10 mouse cellular contexts compared by ENCODE assay signal in genomic region chr5:21383392-21384251, GRCm38 (mm10). TPM values are rescaled to one million over a fixed set of nuclear protein-coding genes. Genes with fewer than 3 reads are reported as not detected.
DNase-seq lines count a peak whose midpoint lies in the region; ATAC-seq and TF ChIP-seq lines count a peak whose summit lies in the region.
"Had no signal": no experiment of that assay in that cellular context is flagged by ENCODE, and none has a peak within 500 bp of the region (broad histone marks: within the 10 kb centered on the region; RNA-seq: fewer than 3 reads in every experiment).

No protein-coding gene starts in this region.

- TF ChIP-seq CTCF in lung, postnatal 0 days (IDR thresholded peaks at IDR 0.05), result no peak

- peak; percentile 22 for ATAC-seq in granulocyte monocyte progenitor cell, adult 5-6 weeks (replicated peaks; ENCODE audit: poor library complexity, severe bottlenecking)
- peak; percentile 37; the same call in 1 of the 2 replicates for ATAC-seq in intestine, embryonic 16.5 days
- no peak for ATAC-seq in stomach, embryonic 14.5 days (ENCODE audit: insufficient number of reproducible peaks, insufficient read depth, low FRiP score, low read depth)
- ATAC-seq in lung, postnatal 0 days, result no peak

- no peak overlapping the region for H3K4me3 ChIP-seq in intestine, embryonic 16.5 days (ENCODE audit: low read length)
- no peak overlapping the region for H3K4me3 ChIP-seq in stomach, embryonic 14.5 days (ENCODE audit: low read depth, low read length)
- H3K4me3 ChIP-seq in lung, postnatal 0 days (ENCODE audit: low read depth, low read length), result no peak overlapping the region
- H3K4me3 ChIP-seq: embryonic facial prominence, embryonic 15.5 days; neural tube, embryonic 12.5 days had no signal

- peak; percentile 8 to 22 for DNase-seq in left cerebral cortex, postnatal 14 days (ENCODE audit: low spot score in 2 of 2)
- no peak for DNase-seq in left cerebral cortex, adult 11 months (ENCODE audit: low spot score)
- no peak for DNase-seq in lung, postnatal 0 days (ENCODE audit: low spot score)
- no peak for DNase-seq in ovary, adult 18-20 months (ENCODE audit: low spot score)

- no peak for TF ChIP-seq EP300 in lung, postnatal 0 days (IDR thresholded peaks at IDR 0.05)

- 35% methylated on average over 14 of the region's 14 CpGs for WGBS in intestine, embryonic 16.5 days
- WGBS in stomach, embryonic 14.5 days, result 24% methylated on average over 14 of the region's 14 CpGs
- WGBS in lung, postnatal 0 days, result 23% methylated on average over 14 of the region's 14 CpGs

- H3K27ac ChIP-seq in intestine, embryonic 16.5 days (ENCODE audit: low read length), result 0 out of 2 replicates have a peak overlapping the region, but pooled peaks have one; percentile 5
- H3K27ac ChIP-seq in stomach, embryonic 14.5 days (ENCODE audit: low read length), result peak overlapping the region; percentile 30; the same call in 1 of the 2 replicates
- H3K27ac ChIP-seq in lung, postnatal 0 days (ENCODE audit: low read length), result no peak overlapping the region
- H3K27ac ChIP-seq: embryonic facial prominence, embryonic 15.5 days; macrophage; neural tube, embryonic 12.5 days had no signal

- no peaks in the 10 kb centered on the region for H3K27me3 ChIP-seq in intestine, embryonic 16.5 days (replicated peaks; ENCODE audit: control insufficient read depth, insufficient read depth, low read length)
- H3K27me3 ChIP-seq in stomach, embryonic 14.5 days (ENCODE audit: control insufficient read depth, insufficient read depth, low read length), result no peaks in the 10 kb centered on the region
- no peaks in the 10 kb centered on the region for H3K27me3 ChIP-seq in lung, postnatal 0 days (replicated peaks; ENCODE audit: insufficient read depth, low read length)
- H3K27me3 ChIP-seq: embryonic facial prominence, embryonic 15.5 days; neural tube, embryonic 12.5 days had no signal

- H3K9me3 ChIP-seq in intestine, embryonic 16.5 days (ENCODE audit: control insufficient read depth, low read length), result no peaks in the 10 kb centered on the region
- no peaks in the 10 kb centered on the region for H3K9me3 ChIP-seq in stomach, embryonic 14.5 days (ENCODE audit: control insufficient read depth, low read depth, low read length)
- no peaks in the 10 kb centered on the region for H3K9me3 ChIP-seq in lung, postnatal 0 days (ENCODE audit: low read length)
- H3K9me3 ChIP-seq: embryonic facial prominence, embryonic 15.5 days; neural tube, embryonic 12.5 days had no signal

- no peak overlapping the region for H3K9ac ChIP-seq in intestine, embryonic 16.5 days (ENCODE audit: low read depth, low read length)
- H3K9ac ChIP-seq in stomach, embryonic 14.5 days (replicated peaks; ENCODE audit: low read depth, low read length), result no peak overlapping the region
- H3K9ac ChIP-seq in lung, postnatal 0 days (replicated peaks; ENCODE audit: low read depth), result no peak overlapping the region
- H3K9ac ChIP-seq: embryonic facial prominence, embryonic 15.5 days; neural tube, embryonic 12.5 days had no signal

- intact Hi-C loops in left cerebral cortex, postnatal 14 days (cut with DNase I), result no loop called here

- H3K4me2 ChIP-seq in intestine, embryonic 16.5 days (ENCODE audit: low read depth, low read length), result no peak overlapping the region
- no peak overlapping the region for H3K4me2 ChIP-seq in stomach, embryonic 14.5 days (replicated peaks; ENCODE audit: low read depth, low read length)
- no peak overlapping the region for H3K4me2 ChIP-seq in lung, postnatal 0 days (replicated peaks; ENCODE audit: low read depth, low read length)
- H3K4me2 ChIP-seq: embryonic facial prominence, embryonic 15.5 days; neural tube, embryonic 12.5 days had no signal

- H3K36me3 ChIP-seq in intestine, embryonic 16.5 days (ENCODE audit: control insufficient read depth, insufficient read depth, low read length), result no peaks in the 10 kb centered on the region
- no peaks in the 10 kb centered on the region for H3K36me3 ChIP-seq in stomach, embryonic 14.5 days (ENCODE audit: control insufficient read depth, insufficient read depth, low read length)
- no peaks in the 10 kb centered on the region for H3K36me3 ChIP-seq in lung, postnatal 0 days (ENCODE audit: insufficient read depth, low read length)
- H3K36me3 ChIP-seq: embryonic facial prominence, embryonic 15.5 days; neural tube, embryonic 12.5 days had no signal

- peaks cover 18% of the 10 kb centered on the region for H3K4me1 ChIP-seq in intestine, embryonic 16.5 days (ENCODE audit: control insufficient read depth, insufficient read depth, low read length)
- H3K4me1 ChIP-seq in stomach, embryonic 14.5 days (ENCODE audit: control insufficient read depth, insufficient read depth, low read length), result peaks cover 11% of the 10 kb centered on the region; the same call in 1 of the 2 replicates
- peaks cover 4% of the 10 kb centered on the region; the same call in 1 of the 2 replicates for H3K4me1 ChIP-seq in lung, postnatal 0 days (ENCODE audit: insufficient read depth, low read depth, low read length)
- H3K4me1 ChIP-seq: neural tube, embryonic 12.5 days had no signal

RNA-seq across cellular contexts. Expression of gene Fgl2, which starts 11.2 kb away (rescaled TPM):
- total RNA-seq in left cerebral cortex, postnatal 14 days (2021), result 1 to 10 TPM; 2.0 to 2.3 TPM
- total RNA-seq in granulocyte monocyte progenitor cell, adult 5-6 weeks (2014; fragmentation: Nextera tagmentation), result 37.5 and 40.3 TPM in 2 replicates
- total RNA-seq in granulocyte monocyte progenitor cell, adult 5-6 weeks (2017), result 85.1 and 89.7 TPM in 2 replicates
- polyA plus RNA-seq in intestine, embryonic 16.5 days (2015; fragmentation: Nextera tagmentation; extraction: Ambion mirVana), result 8.4 and 9.8 TPM in 2 replicates
- 6.2 and 8.0 TPM in 2 replicates for polyA plus RNA-seq in stomach, embryonic 14.5 days (2014; fragmentation: Nextera tagmentation; extraction: Ambion mirVana)
- polyA plus RNA-seq in lung, postnatal 0 days (2015; fragmentation: Nextera tagmentation; extraction: Ambion mirVana), result 8.7 and 10.5 TPM in 2 replicates

RNA-seq across cellular contexts. Expression of gene Ccdc146, which starts 40.9 kb away (rescaled TPM):
- total RNA-seq in left cerebral cortex, postnatal 14 days (2021), result under 1 TPM; 0.20 to 0.25 TPM
- not detected in 2 replicates for total RNA-seq in granulocyte monocyte progenitor cell, adult 5-6 weeks (2014; fragmentation: Nextera tagmentation)
- 0.43 and 5.2 TPM in 2 replicates for total RNA-seq in granulocyte monocyte progenitor cell, adult 5-6 weeks (2017)
- polyA plus RNA-seq in intestine, embryonic 16.5 days (2015; fragmentation: Nextera tagmentation; extraction: Ambion mirVana), result 0.13 and 0.36 TPM in 2 replicates
- 0.12 and 0.95 TPM in 2 replicates for polyA plus RNA-seq in stomach, embryonic 14.5 days (2014; fragmentation: Nextera tagmentation; extraction: Ambion mirVana)
- 3.4 and 6.0 TPM in 2 replicates for polyA plus RNA-seq in lung, postnatal 0 days (2015; fragmentation: Nextera tagmentation; extraction: Ambion mirVana)
- polyA plus RNA-seq: macrophage had no signal

RNA-seq across cellular contexts. Expression of gene Fam185a, which starts 41.1 kb away (rescaled TPM):
- 10 to 100 TPM; 12.8 to 13.2 TPM for total RNA-seq in left cerebral cortex, postnatal 14 days (2021)
- 6.7 and 10.9 TPM in 2 replicates for total RNA-seq in granulocyte monocyte progenitor cell, adult 5-6 weeks (2014; fragmentation: Nextera tagmentation)
- total RNA-seq in granulocyte monocyte progenitor cell, adult 5-6 weeks (2017), result 7.4 and 13.1 TPM in 2 replicates
- 8.9 and 9.1 TPM in 2 replicates for polyA plus RNA-seq in intestine, embryonic 16.5 days (2015; fragmentation: Nextera tagmentation; extraction: Ambion mirVana)
- polyA plus RNA-seq in stomach, embryonic 14.5 days (2014; fragmentation: Nextera tagmentation; extraction: Ambion mirVana), result 7.6 and 8.8 TPM in 2 replicates
- 1.7 and 2.8 TPM in 2 replicates for polyA plus RNA-seq in lung, postnatal 0 days (2015; fragmentation: Nextera tagmentation; extraction: Ambion mirVana)

Comparison
In these comparisons a context has a peak if more than half of its experiments do, and no peak if none do; other contexts are left out.
1. DNase-seq: peak in left cerebral cortex, postnatal 14 days (2 of 2); none in left cerebral cortex, adult 11 months (single experiment), lung, postnatal 0 days (single experiment) and ovary, adult 18-20 months (single experiment).
2. ATAC-seq: peak in granulocyte monocyte progenitor cell, adult 5-6 weeks (single experiment) and intestine, embryonic 16.5 days (single experiment); none in stomach, embryonic 14.5 days (single experiment) and lung, postnatal 0 days (single experiment).